Mouse (Mus musculus): ENCODE data around the gene Smim17.
"Not testable (repeated sequence)": the region's sequence is repeated elsewhere in the genome, so short reads cannot be mapped to it uniquely, and the experiment has no call there.

Gene Smim17

GRCm38 (mm10) chr7:6414626-6415441 lies 16.3 kb downstream of the Smim17 start:
- in situ Hi-C loops (cut with MseI, MboI) = no loop called here

GRCm38 (mm10) chr7:6415442-6415787 lies 16.9 kb downstream of the Smim17 start:
- in situ Hi-C loops (cut with MseI, MboI) = no loop called here

GRCm38 (mm10) chr7:6419894-6420293 lies 21.4 kb downstream of the Smim17 start:
- in situ Hi-C loops (cut with MseI, MboI) = no loop called here

- in situ Hi-C loops (cut with MseI, MboI) = loop anchor here (5.0 to 25.0 kb wide), 2 partner anchors 72 to 158 kb away; no protein-coding TSS in a partner anchor
These were observed 30.9 kb downstream of the Smim17 start for GRCm38 (mm10) chr7:6429381-6429780.

- in situ Hi-C loops (cut with MseI, MboI) = loop anchor here (5.0 to 25.0 kb wide), 3 partner anchors 68 to 504 kb away; partner anchors contain the start of gene Zfp78 (in 1 of the 2)
These were observed 31.8 kb downstream of the Smim17 start for GRCm38 (mm10) chr7:6430342-6430741.

GRCm38 (mm10) chr7:6438388-6438787 lies 39.9 kb downstream of the Smim17 start, which contains the start of gene Olfr1344:
Olfr1344 (plus strand) TSS chr7:6438688.
- in situ Hi-C loops (cut with MseI, MboI) = loop anchor here (10.0 to 25.0 kb wide), 2 partner anchors 149 to 496 kb away; no protein-coding TSS in a partner anchor

GRCm38 (mm10) chr7:6441173-6441572 lies 42.7 kb downstream of the Smim17 start:
- in situ Hi-C loops (cut with MseI, MboI) = loop anchor here in 1 of 2 experiments (10.0 to 25.0 kb wide), 2 partner anchors 84 to 146 kb away; partner anchors contain the start of gene Olfr1349

- in situ Hi-C loops (cut with MseI, MboI) = loop anchor here in 1 of 2 experiments (10.0 to 25.0 kb wide), 2 partner anchors 77 to 140 kb away; partner anchors contain the start of gene Olfr1349
These were observed 49.3 kb downstream of the Smim17 start for GRCm38 (mm10) chr7:6447771-6448170.

- in situ Hi-C loops (cut with MseI, MboI) = no loop called here
These were observed 57.4 kb downstream of the Smim17 start, which contains the start of gene Olfr1336 for GRCm38 (mm10) chr7:6455868-6456267. Olfr1336 (plus strand) TSS chr7:6456168.

GRCm38 (mm10) chr7:6456399-6456798 lies 57.9 kb downstream of the Smim17 start:
- in situ Hi-C loops (cut with MseI, MboI) = no loop called here

- in situ Hi-C loops (cut with MseI, MboI) = no loop called here
These were observed 68.4 kb downstream of the Smim17 start, which contains the start of gene Olfr1346 for GRCm38 (mm10) chr7:6466951-6467350. Olfr1346 (plus strand) TSS chr7:6467101.

GRCm38 (mm10) chr7:6477633-6478032 lies 79.1 kb downstream of the Smim17 start:
- in situ Hi-C loops (cut with MseI, MboI) = not testable (repeated sequence)
